Mouse (Mus musculus): ENCODE results near the gene Tead4. TPM values are rescaled to one million over a fixed set of nuclear protein-coding genes. Genes with fewer than 3 reads are reported as not detected.

The Tead4 gene
- polyA plus RNA-seq, 1 experiment from 2014 or later = 0.28 TPM

DNA sequence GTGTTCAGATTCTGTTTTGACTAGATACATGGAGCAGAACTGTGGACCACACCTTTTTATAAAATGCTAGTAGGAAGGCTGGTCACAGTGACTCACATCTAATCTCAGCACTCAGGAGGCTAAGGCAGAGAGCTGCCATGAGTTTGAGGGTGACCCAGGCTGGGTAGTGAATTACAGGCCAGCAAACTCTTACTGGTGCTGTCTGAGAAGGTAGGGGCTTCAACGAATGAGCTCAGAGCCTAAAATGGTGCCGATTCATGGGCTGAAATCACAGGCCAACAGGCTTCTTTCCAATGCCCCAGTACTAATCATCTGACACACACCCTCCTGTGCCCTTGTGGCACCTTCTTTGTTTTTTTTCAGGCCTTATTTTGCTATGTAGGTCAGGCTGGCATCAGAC lies 121.9 kb downstream of the Tead4 start:
- ATAC-seq (no peak), DNase-seq (no peak)
- Histone ChIP-seq H3K27ac (ENCODE audit: low read depth) (no peak overlapping the region), H3K9ac (replicated peaks) (no peak overlapping the region), H3K9me3 (ENCODE audit: low read length) (no peaks in the 10 kb centered on the region), H3K4me3 (ENCODE audit: low read depth, low read length) (no peak overlapping the region), H3K4me2 (ENCODE audit: low read depth, low read length) (no peak overlapping the region), H3K36me3 (replicated peaks; ENCODE audit: insufficient read depth, low read length) (no peaks in the 10 kb centered on the region), H3K4me1 (ENCODE audit: insufficient read depth) (no peaks in the 10 kb centered on the region), H3K27me3 (ENCODE audit: insufficient read depth, low read length) (no peaks in the 10 kb centered on the region)
- WGBS (ENCODE audit: insufficient replicate concordance) = 72% methylated on average over 2 of the region's 2 CpGs
- no peak for TF ChIP-seq CTCF (IDR thresholded peaks at IDR 0.05; ENCODE audit: low read depth)
- TF ChIP-seq EP300 (IDR thresholded peaks at IDR 0.05; ENCODE audit: low read depth) = no peak

Other genes starting within 250 kb of the Tead4 start
- 17.7 and 19.6 TPM in 2 replicates for gene Tspan9, start 157.2 kb downstream of the Tead4 start, polyA plus RNA-seq (2015; fragmentation: Nextera tagmentation; extraction: Ambion mirVana)
- 0.81 and 1.2 TPM in 2 replicates for gene Tulp3, start 55.0 kb upstream of the Tead4 start, polyA plus RNA-seq (2015; fragmentation: Nextera tagmentation; extraction: Ambion mirVana)
- gene Rhno1, start 62.1 kb upstream of the Tead4 start, polyA plus RNA-seq (2015; fragmentation: Nextera tagmentation; extraction: Ambion mirVana) = 30.0 and 31.3 TPM in 2 replicates
- 5.5 and 5.7 TPM in 2 replicates for gene Foxm1, start 62.1 kb upstream of the Tead4 start, polyA plus RNA-seq (2015; fragmentation: Nextera tagmentation; extraction: Ambion mirVana)
- gene Tex52, start 74.6 kb upstream of the Tead4 start, polyA plus RNA-seq (2015; fragmentation: Nextera tagmentation; extraction: Ambion mirVana) = not detected in 2 replicates
- not detected in 2 replicates for gene Gm44596, start 74.7 kb upstream of the Tead4 start, polyA plus RNA-seq (2015; fragmentation: Nextera tagmentation; extraction: Ambion mirVana)
- 0.42 and 0.45 TPM in 2 replicates for gene Nrip2, start 98.5 kb upstream of the Tead4 start, polyA plus RNA-seq (2015; fragmentation: Nextera tagmentation; extraction: Ambion mirVana)
- 5.6 and 7.7 TPM in 2 replicates for gene Itfg2, start 124.1 kb upstream of the Tead4 start, polyA plus RNA-seq (2015; fragmentation: Nextera tagmentation; extraction: Ambion mirVana)
- 79.9 and 80.2 TPM in 2 replicates for gene Fkbp4, start 137.9 kb upstream of the Tead4 start, polyA plus RNA-seq (2015; fragmentation: Nextera tagmentation; extraction: Ambion mirVana)
- 1,244 and 1,400 TPM in 2 replicates for gene Pzp, start 225.9 kb upstream of the Tead4 start, polyA plus RNA-seq (2015; fragmentation: Nextera tagmentation; extraction: Ambion mirVana)

All from liver, postnatal 0 days (tissue).